Mouse (Mus musculus) liver, embryonic 12.5 days (tissue): Measurements from ENCODE around the gene Nt5c3. TPM values are rescaled to one million over a fixed set of nuclear protein-coding genes. Genes with fewer than 3 reads are reported as not detected.

ENCODE experiments used
- ATAC-seq: fragments of 200-750 bp; cut with Nextera tagmentation; 2 replicates; pipeline ENCODE4 v1.8.0; 2017; ENCODE audit warnings: moderate number of reproducible peaks, mild to moderate bottlenecking, moderate library complexity
- H3K27ac ChIP-seq: fragments of 300-500 bp; sonication (generic); 2 replicates; pipeline ENCODE4 v1.5.1; 2016; ENCODE audit warnings: mild to moderate bottlenecking
- H3K27me3 ChIP-seq: fragments of 300-500 bp; sonication (generic); replicated peaks from 2 replicates; pipeline ENCODE4 v1.6.1; 2016; ENCODE audit warnings: mild to moderate bottlenecking, moderate library complexity
- H3K36me3 ChIP-seq: fragments of 300-500 bp; sonication (generic); 2 replicates; pipeline ENCODE4 v1.6.1; 2016; ENCODE audit warnings: mild to moderate bottlenecking, moderate library complexity
- H3K4me1 ChIP-seq: fragments of 300-500 bp; sonication (generic); 2 replicates; pipeline ENCODE4 v1.6.1; 2016
- H3K4me2 ChIP-seq: fragments of 300-500 bp; sonication (generic); 2 replicates; pipeline ENCODE4 v1.6.1; 2016; ENCODE audit warnings: mild to moderate bottlenecking, moderate library complexity
- H3K4me3 ChIP-seq: fragments of 300-500 bp; sonication (generic); 2 replicates; pipeline ENCODE4 v1.5.1; 2016; ENCODE audit warnings: mild to moderate bottlenecking, moderate library complexity
- H3K9ac ChIP-seq: fragments of 300-500 bp; sonication (generic); 2 replicates; pipeline ENCODE4 v1.6.1; 2016; ENCODE audit warnings: mild to moderate bottlenecking, moderate library complexity
- H3K9me3 ChIP-seq: fragments of 300-500 bp; sonication (generic); replicated peaks from 2 replicates; pipeline ENCODE4 v1.6.1; 2016; ENCODE audit warnings: mild to moderate bottlenecking, moderate library complexity
- WGBS: fragments of 180-500 bp; shearing (Covaris S2); methylation state at CpG from one replicate; pipeline ENCODE4 v1.1.7; 2016; ENCODE audit not compliant: insufficient replicate concordance; 5-methylcytosine and 5-hydroxymethylcytosine counted together
- polyA plus RNA-seq: library from polyadenylated mRNA; unstranded; fragments of >200 nt; fragmentation: Nextera tagmentation; extraction: Ambion mirVana; gene quantifications from 2 replicates; pipeline ENCODE4 v1.2.1, GENCODE M21; 2016

The Nt5c3 gene
- polyA plus RNA-seq, 1 experiment from 2014 or later = 218 TPM

GRCm38 (mm10) chr6:56916279-56916678 lies 7.5 kb downstream of the Nt5c3 start:
- Histone ChIP-seq H3K4me3 (peak overlapping the region; percentile 90; the same call in 1 of the 2 replicates), H3K4me1 (peaks cover 98% of the 10 kb centered on the region), H3K9ac (peak overlapping the region; percentile 57), H3K9me3 (0 out of 2 replicates have a peak, but pooled peaks cover 3% of the 10 kb centered on the region), H3K36me3 (peaks cover 15% of the 10 kb centered on the region), H3K4me2 (peak overlapping the region; percentile 89), H3K27me3 (no peaks in the 10 kb centered on the region), H3K27ac (peak overlapping the region; percentile 99)
- WGBS = 57% methylated on average over 2 of the region's 2 CpGs
- no peak for ATAC-seq

DNA sequence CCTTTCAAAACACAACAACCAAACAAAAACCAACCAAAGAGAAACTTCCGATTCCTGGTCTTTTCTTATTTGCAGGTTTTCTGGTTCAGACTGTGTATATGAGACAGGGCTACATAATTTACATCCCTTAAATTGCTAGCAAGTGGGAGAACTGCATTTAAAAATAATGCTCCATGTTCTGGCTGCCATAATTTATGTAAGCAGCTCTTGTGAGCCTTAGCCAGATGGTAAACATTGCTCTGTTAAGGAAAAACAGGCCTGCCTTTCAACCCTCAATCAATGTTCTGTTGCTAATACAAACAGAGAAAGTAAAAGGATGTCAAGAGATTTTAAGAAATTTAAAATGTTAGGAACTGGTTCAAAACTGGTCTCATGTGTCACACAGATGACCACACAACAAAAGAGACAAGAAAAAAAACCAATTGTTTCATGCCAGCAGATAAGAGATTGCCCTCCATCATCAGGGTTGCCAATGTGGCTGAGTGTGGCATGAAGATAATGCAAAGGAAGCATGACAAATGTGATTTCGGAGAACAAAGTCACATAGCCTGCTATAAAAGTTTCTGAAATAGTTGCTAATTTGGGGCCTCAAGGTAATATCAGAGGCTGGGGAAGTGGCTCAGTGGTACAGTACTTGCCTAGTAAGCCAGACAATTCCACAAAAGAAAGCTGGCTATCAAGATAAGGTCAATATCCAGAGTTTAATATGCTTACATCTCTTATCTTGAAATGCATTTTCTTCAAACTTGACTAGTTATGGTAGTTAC lies 10.5 kb downstream of the Nt5c3 start:
- Histone ChIP-seq H3K27me3 (no peaks in the 10 kb centered on the region), H3K27ac (peak overlapping the region; percentile 81), H3K9me3 (0 out of 2 replicates have a peak, but pooled peaks cover 3% of the 10 kb centered on the region), H3K9ac (peak overlapping the region; percentile 9; the same call in 1 of the 2 replicates), H3K4me2 (peak overlapping the region; percentile 42), H3K4me3 (peak overlapping the region; percentile 11; the same call in 1 of the 2 replicates), H3K36me3 (peaks cover 17% of the 10 kb centered on the region), H3K4me1 (peaks cover 97% of the 10 kb centered on the region)
- 33% methylated on average over 2 of the region's 2 CpGs for WGBS
- peak; percentile 20 for ATAC-seq

GRCm38 (mm10) chr6:56910910-56911309 lies 12.8 kb downstream of the Nt5c3 start:
- ATAC-seq = peak; percentile 94
- Histone ChIP-seq H3K9me3 (0 out of 2 replicates have a peak, but pooled peaks cover 3% of the 10 kb centered on the region), H3K27me3 (no peaks in the 10 kb centered on the region), H3K36me3 (peaks cover 31% of the 10 kb centered on the region), H3K4me1 (peaks cover 98% of the 10 kb centered on the region), H3K4me3 (peak overlapping the region; percentile 20; the same call in 1 of the 2 replicates), H3K9ac (0 out of 2 replicates have a peak overlapping the region, but pooled peaks have one; percentile 51), H3K27ac (peak overlapping the region; percentile 90), H3K4me2 (peak overlapping the region; percentile 59)
- WGBS = 19% methylated on average over 2 of the region's 2 CpGs

- WGBS = 10% methylated on average over 4 of the region's 4 CpGs
- ATAC-seq = peak; percentile 55; the same call in 1 of the 2 replicates
- peak overlapping the region; percentile 59 for H3K4me2 ChIP-seq
These were observed 14.8 kb downstream of the Nt5c3 start for GRCm38 (mm10) chr6:56908912-56909311.

GRCm38 (mm10) chr6:56908397-56908796 lies 15.3 kb downstream of the Nt5c3 start:
- 73% methylated on average over 2 of the region's 2 CpGs for WGBS
- no peak overlapping the region for H3K4me2 ChIP-seq
- no peak for ATAC-seq
- no peak overlapping the region for H3K4me3 ChIP-seq
- peak overlapping the region; percentile 54; the same call in 1 of the 2 replicates for H3K27ac ChIP-seq
- H3K4me1 ChIP-seq = peaks cover 98% of the 10 kb centered on the region
- no peaks in the 10 kb centered on the region for H3K9me3 ChIP-seq
- H3K27me3 ChIP-seq = no peaks in the 10 kb centered on the region
- H3K9ac ChIP-seq = no peak overlapping the region
- peaks cover 29% of the 10 kb centered on the region for H3K36me3 ChIP-seq

More at GRCm38 (mm10) chr6:56908912-56909311, 14.8 kb downstream of the Nt5c3 start:
- H3K27me3 ChIP-seq = no peaks in the 10 kb centered on the region
- peak overlapping the region; percentile 90 for H3K27ac ChIP-seq
- no peak overlapping the region for H3K9ac ChIP-seq
- no peaks in the 10 kb centered on the region for H3K9me3 ChIP-seq
- peaks cover 29% of the 10 kb centered on the region for H3K36me3 ChIP-seq
- no peak overlapping the region for H3K4me3 ChIP-seq
- H3K4me1 ChIP-seq = peaks cover 98% of the 10 kb centered on the region

- Histone ChIP-seq H3K4me2 (no peak overlapping the region), H3K27me3 (no peaks in the 10 kb centered on the region), H3K4me1 (peaks cover 98% of the 10 kb centered on the region), H3K9me3 (no peaks in the 10 kb centered on the region), H3K9ac (no peak overlapping the region), H3K4me3 (no peak overlapping the region), H3K27ac (0 out of 2 replicates have a peak overlapping the region, but pooled peaks have one; percentile 98), H3K36me3 (peaks cover 28% of the 10 kb centered on the region)
- ATAC-seq = no peak
- 79% methylated on average over 3 of the region's 3 CpGs for WGBS
These were observed 15.8 kb downstream of the Nt5c3 start for GRCm38 (mm10) chr6:56907973-56908372.

- Histone ChIP-seq H3K4me3 (no peak overlapping the region), H3K27ac (peak overlapping the region; percentile 98), H3K27me3 (no peaks in the 10 kb centered on the region), H3K9ac (peak overlapping the region; percentile 37), H3K36me3 (peaks cover 22% of the 10 kb centered on the region), H3K4me1 (peaks cover 99% of the 10 kb centered on the region), H3K4me2 (peak overlapping the region; percentile 82), H3K9me3 (no peaks in the 10 kb centered on the region)
- WGBS = 63% methylated on average over 8 of the region's 8 CpGs
- no peak for ATAC-seq
These were observed 17.4 kb downstream of the Nt5c3 start for GRCm38 (mm10) chr6:56906121-56906846.

DNA sequence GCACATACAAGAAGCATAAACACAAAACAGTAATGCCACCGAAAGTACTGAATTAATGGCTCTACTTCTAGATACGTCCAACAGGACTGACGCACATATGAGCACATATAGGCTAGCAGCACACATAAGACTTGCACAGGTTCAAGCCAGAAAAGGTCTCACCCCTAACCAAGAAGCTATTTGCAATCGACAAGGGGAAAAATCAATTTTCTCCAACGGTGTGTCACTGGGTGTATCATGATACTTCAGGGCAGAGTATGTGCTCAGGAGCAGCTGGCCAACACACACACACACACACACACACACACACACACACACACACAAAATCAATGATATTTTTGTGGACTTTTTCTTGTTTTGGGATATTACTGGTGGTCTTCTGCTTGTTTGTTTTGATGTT lies 18.2 kb downstream of the Nt5c3 start:
- peak overlapping the region; percentile 82; the same call in 1 of the 2 replicates for H3K4me2 ChIP-seq
- peaks cover 100% of the 10 kb centered on the region for H3K4me1 ChIP-seq
- no peak for ATAC-seq
- no peak overlapping the region for H3K4me3 ChIP-seq
- 83% methylated on average over 5 of the region's 5 CpGs for WGBS
- H3K9ac ChIP-seq = no peak overlapping the region
- peak overlapping the region; percentile 98 for H3K27ac ChIP-seq
- no peaks in the 10 kb centered on the region for H3K27me3 ChIP-seq
- H3K9me3 ChIP-seq = no peaks in the 10 kb centered on the region
- peaks cover 22% of the 10 kb centered on the region for H3K36me3 ChIP-seq

- peak overlapping the region; percentile 98 for H3K27ac ChIP-seq
- H3K9me3 ChIP-seq = no peaks in the 10 kb centered on the region
- peaks cover 99% of the 10 kb centered on the region for H3K4me1 ChIP-seq
- peak; percentile 4; the same call in 1 of the 2 replicates for ATAC-seq
- no peak overlapping the region for H3K4me3 ChIP-seq
- 63% methylated on average over 2 of the region's 2 CpGs for WGBS
- H3K9ac ChIP-seq = no peak overlapping the region
- peaks cover 22% of the 10 kb centered on the region for H3K36me3 ChIP-seq
- H3K4me2 ChIP-seq = peak overlapping the region; percentile 82; the same call in 1 of the 2 replicates
- no peaks in the 10 kb centered on the region for H3K27me3 ChIP-seq
These were observed 18.8 kb downstream of the Nt5c3 start for GRCm38 (mm10) chr6:56904982-56905381.

DNA sequence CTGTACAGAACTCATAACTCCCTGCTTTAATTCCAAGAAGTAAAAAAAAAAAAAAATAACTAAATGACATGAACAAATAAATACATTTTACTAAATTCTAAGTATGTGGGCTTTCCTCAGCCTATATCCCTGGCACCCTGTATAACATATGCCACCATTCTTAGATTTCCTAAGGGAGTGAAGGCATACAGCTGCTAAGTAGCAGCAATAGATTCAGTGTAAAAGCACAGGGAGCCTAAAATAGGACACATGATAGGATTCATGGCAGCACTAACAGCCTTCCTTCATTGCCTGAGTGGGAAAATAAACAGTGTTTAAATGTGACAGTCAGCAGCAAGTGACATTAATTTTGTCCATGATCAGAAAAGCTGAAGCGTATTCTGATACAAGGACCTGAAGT lies 19.4 kb downstream of the Nt5c3 start:
- Histone ChIP-seq H3K4me1 (peaks cover 99% of the 10 kb centered on the region), H3K4me3 (no peak overlapping the region), H3K27ac (peak overlapping the region; percentile 98), H3K36me3 (peaks cover 22% of the 10 kb centered on the region), H3K9ac (peak overlapping the region; percentile 61; the same call in 1 of the 2 replicates), H3K27me3 (no peaks in the 10 kb centered on the region), H3K9me3 (no peaks in the 10 kb centered on the region), H3K4me2 (peak overlapping the region; percentile 82)
- WGBS = 91% methylated on average over 1 of the region's 1 CpGs
- ATAC-seq = no peak

DNA sequence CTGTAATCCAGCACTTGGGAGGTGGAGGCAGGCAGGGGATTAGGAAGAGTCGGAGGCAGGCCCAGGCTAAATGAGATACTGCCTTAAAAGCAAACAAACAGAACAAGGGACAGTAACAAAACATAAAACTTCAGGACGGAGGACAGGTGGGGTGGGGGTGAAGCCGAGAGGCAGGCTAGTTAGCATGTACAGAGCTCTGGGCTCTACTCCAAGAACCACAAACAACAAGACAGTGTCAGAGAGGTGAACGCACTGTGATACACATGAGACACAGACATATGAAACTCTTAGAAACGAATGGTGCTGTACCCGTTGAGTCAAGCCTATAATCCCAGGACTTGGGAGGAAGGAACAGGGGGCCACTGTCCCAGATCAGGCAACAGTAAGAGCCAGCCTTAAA lies 19.9 kb downstream of the Nt5c3 start:
- H3K4me2 ChIP-seq = peak overlapping the region; percentile 82

More for the DNA sequence above, 19.9 kb downstream of the Nt5c3 start:
- H3K4me1 ChIP-seq = peaks cover 99% of the 10 kb centered on the region
- ATAC-seq = no peak
- peak overlapping the region; percentile 98 for H3K27ac ChIP-seq
- peaks cover 22% of the 10 kb centered on the region for H3K36me3 ChIP-seq
- H3K27me3 ChIP-seq = no peaks in the 10 kb centered on the region
- H3K9me3 ChIP-seq = no peaks in the 10 kb centered on the region
- 63% methylated on average over 6 of the region's 6 CpGs for WGBS
- no peak overlapping the region for H3K4me3 ChIP-seq
- H3K9ac ChIP-seq = peak overlapping the region; percentile 61
